Mouse (Mus musculus) large intestine, adult 2 months (tissue): ENCODE measurements at regions not wholly inside any gene's neighbourhood (a gene's known extent, or its start where the extent isn't known, plus 50 kb on each side); places are given as distances from the start of the nearest gene placed in this dataset.
"Not testable (repeated sequence)": the region's sequence is repeated elsewhere in the genome, so short reads cannot be mapped to it uniquely, and the experiment has no call there.

Source experiments
- DNase-seq: peaks from one replicate; pipeline ENCODE4 v3.0.0-alpha.2; 2012; ENCODE audit warnings: low read depth, low spot score
- WGBS: fragments of 180-500 bp; shearing (Covaris S2); methylation state at CpG from one replicate; pipeline ENCODE4 v1.1.7; 2018; 5-methylcytosine and 5-hydroxymethylcytosine counted together

- no peak for DNase-seq
Observed at GRCm38 (mm10) chr3:38261326-38262075, 223.1 kb downstream of the Ankrd50 start.

GRCm38 (mm10) chr3:38259223-38259622, 225.4 kb downstream of the Ankrd50 start:
- WGBS, result 90% methylated on average over 8 of the region's 8 CpGs
- not testable (repeated sequence) for DNase-seq

More at GRCm38 (mm10) chr3:38261326-38262075, 223.1 kb downstream of the Ankrd50 start:
- WGBS, result 84% methylated on average over 11 of the region's 11 CpGs

DNA sequence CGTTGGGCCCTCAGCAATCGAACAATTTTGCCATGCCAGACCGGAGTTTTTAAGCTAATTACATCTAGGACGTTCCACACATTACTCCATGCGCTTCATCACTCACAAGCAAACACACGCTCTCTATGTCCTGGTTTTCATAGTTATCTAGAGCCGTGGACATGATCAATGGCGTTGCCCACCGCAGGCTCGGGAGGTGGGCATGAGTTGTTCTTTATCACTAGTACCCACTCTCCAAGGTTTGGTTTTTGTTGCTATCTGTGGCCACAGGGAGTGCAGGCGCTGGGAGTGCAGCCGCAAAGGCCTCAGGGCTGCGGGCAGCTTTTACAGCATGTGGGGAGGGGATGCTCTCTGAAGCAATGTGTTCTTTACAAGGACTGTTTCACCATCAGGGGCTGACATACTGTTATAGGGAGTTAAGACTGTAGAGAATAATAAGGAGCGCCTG, 226.8 kb downstream of the Ankrd50 start:
- DNase-seq, result no peak
- 65% methylated on average over 14 of the region's 14 CpGs for WGBS

- 49% methylated on average over 14 of the region's 14 CpGs for WGBS
- no peak for DNase-seq
Observed at GRCm38 (mm10) chr3:38257076-38257842, 227.4 kb downstream of the Ankrd50 start.

GRCm38 (mm10) chr3:38255674-38256073, 229.0 kb downstream of the Ankrd50 start:
- DNase-seq, result peak; percentile 18
- WGBS, result 18% methylated on average over 2 of the region's 2 CpGs

GRCm38 (mm10) chr3:38254896-38255295, 229.7 kb downstream of the Ankrd50 start:
- WGBS, result 14% methylated on average over 2 of the region's 2 CpGs
- DNase-seq, result peak; percentile 10

DNA sequence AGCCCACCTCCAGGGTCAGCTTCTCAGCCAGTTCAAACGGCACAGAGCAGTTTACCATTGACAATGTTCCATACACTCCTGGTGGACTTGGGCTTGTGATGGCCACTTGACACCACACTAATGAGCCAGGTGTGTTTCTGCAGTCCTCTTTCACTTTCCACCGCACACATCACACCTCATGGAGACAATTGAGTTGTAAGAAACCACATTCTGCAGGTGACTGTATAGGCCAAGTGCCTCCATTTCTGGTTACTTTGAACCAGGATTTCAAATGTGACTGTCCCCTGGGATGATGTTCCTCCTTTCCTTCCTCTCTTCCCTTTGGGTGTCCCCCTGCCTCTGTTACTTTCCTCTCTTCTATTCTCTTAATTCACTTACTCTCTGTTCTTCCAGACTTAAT, 233.1 kb downstream of the Ankrd50 start:
- DNase-seq, result no peak
- WGBS, result 57% methylated on average over 2 of the region's 2 CpGs

- WGBS, result 53% methylated on average over 5 of the region's 5 CpGs
- DNase-seq, result no peak
Observed at GRCm38 (mm10) chr3:38250552-38250951, 234.1 kb downstream of the Ankrd50 start.

DNA sequence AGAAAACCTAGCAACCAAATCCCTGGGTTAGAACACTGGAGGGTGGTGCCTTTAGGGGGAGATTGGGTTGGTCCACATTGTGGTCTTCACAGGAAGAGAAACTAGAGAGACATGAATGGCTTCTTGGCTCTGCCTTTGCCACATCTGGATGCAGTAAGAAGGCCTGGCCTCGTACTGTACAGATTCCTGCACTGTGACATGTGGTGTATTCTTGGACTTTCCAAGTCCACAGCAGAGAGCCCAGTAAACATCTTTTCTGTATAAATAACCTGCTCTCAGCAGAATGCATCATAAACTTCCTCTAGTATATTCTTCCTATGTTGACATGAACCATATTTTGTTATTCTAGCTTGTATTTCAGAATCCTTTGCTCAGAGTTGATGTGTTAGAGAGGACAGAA, 235.7 kb downstream of the Ankrd50 start:
- 67% methylated on average over 1 of the region's 1 CpGs for WGBS
- no peak for DNase-seq

- whole genome bisulfite sequencing, result 9% methylated on average over 2 of the region's 2 CpGs
- DNase-seq, result no peak
Observed at GRCm38 (mm10) chr3:38246439-38246838, 238.2 kb downstream of the Ankrd50 start.

DNA sequence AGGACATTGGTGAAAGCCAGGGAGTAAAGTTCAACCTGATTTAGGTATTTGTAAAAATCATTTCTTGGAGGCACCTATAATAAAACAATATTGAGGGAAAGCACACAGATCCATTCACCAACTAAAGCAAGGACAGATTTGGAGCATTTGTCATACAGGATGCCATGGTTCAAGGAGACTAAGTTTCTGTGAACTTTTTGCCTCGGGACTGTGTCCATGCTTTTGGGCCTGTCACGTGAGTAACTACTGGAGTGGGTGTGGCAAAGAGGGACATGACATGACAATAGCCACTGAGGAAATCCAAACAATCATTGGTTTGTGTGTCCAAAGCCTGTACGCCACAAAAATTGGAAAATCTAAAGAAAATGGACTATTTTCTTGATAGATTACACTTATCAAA, 241.4 kb downstream of the Ankrd50 start:
- DNase-seq, result no peak
- 89% methylated on average over 3 of the region's 3 CpGs for WGBS

- DNase-seq, result no peak
- 68% methylated on average over 2 of the region's 2 CpGs for WGBS
Observed at GRCm38 (mm10) chr3:38237616-38238015, 247.0 kb downstream of the Ankrd50 start.

DNA sequence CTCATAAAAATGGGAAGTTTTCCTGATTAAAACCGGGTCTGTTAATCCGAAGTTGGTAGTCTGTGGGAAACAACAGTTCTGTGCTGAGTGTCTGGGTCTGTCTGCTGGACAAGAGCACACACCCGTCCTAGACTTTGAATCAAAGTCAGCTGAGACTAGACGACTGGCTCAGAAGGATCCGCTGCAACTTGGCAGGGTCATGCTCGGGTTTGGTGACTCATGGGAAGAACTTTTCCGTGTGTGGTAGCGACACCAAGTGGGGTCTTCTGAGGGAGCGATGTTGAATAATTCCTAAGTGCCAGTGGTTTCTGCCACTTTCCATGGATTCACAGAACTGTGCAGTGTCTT, 248.9 kb downstream of the Ankrd50 start:
- 63% methylated on average over 9 of the region's 9 CpGs for WGBS
- DNase-seq, result no peak

- no peak for DNase-seq
- WGBS, result 70% methylated on average over 18 of the region's 18 CpGs
Observed at GRCm38 (mm10) chr3:38235033-38235735, 249.5 kb downstream of the Ankrd50 start.

DNA sequence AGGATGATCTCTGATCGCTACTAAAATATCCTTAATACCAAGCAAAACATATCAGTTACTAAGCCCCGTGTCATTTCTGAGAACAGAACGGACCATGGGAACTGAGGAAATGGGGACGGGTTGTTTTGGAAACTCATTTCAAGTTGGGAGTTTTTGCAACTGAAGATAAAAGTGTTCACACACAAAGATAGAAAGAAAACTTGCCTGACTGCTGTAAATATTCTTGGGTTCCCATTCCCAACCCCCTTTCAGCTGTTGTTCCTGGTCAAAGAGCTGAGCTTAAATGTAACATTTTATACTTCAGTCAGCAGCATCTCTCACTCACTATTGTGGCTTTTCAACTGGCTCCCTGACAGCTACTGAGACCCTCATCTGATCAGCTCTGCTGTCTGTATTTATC, 250.1 kb downstream of the Ankrd50 start:
- no peak for DNase-seq
- 73% methylated on average over 4 of the region's 4 CpGs for WGBS

DNA sequence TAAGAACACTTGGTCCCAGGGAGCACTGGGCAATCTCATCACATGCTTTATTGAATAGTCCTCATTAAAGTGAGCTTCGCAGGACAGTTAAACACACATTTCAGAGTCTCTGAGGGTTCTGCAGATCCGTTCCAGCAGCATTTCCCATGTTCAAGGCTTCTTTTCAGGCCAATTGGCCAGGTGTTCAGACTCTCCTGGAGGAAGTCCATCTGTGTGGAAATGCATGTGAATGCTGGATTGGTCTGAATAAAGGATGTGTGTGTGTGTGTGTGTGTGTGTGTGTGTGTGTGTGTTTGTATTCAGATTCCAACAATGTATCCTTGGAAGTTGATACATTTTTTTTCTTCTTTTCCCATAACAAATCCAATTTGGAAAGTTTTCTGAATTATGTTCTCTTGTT, 250.6 kb downstream of the Ankrd50 start:
- 40% methylated on average over 2 of the region's 2 CpGs for WGBS
- DNase-seq, result no peak

DNA sequence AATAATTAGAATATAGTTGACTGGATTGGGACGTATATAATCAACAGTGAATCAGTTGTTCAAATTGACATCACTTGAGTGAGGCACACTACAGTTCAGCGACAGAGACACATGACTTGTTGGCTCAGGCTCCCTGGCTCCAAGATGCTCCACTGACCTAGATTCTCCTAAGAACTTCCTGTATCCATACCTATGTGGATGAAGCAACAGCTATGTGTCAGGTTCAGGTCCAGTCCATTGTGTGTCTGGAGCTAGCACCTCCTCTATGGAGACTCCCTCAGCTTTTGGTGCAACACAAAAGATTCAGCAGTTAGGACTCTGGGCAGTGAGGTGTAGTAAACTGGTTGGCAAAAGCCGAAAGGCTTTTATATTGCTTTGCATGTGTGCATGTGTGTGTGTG, 251.6 kb downstream of the Ankrd50 start:
- DNase-seq, result no peak
- 81% methylated on average over 3 of the region's 3 CpGs for WGBS

- WGBS, result 58% methylated on average over 15 of the region's 15 CpGs
- DNase-seq, result no peak
Observed at GRCm38 (mm10) chr3:38232111-38233076, 252.2 kb downstream of the Ankrd50 start.

DNA sequence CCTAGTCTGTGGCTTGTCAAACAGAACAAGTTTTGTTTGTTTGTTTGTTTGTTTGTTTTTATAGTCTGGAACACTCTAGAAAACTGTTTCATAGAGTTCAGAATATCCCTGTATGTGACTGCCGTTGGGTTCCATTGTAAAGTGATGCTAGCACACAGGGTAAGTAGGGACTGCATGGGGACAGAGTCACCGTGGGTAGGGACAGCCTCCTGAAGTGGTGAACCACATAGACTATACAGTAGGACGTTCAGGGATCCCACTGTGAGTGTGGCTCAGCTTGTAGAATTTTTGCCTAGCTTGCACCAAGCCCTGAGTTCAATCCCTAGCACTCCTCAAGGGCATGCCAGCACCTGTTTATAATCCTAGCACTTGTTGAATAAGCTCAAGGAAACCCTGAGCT, 253.1 kb downstream of the Ankrd50 start:
- WGBS, result 83% methylated on average over 3 of the region's 3 CpGs

More for the DNA sequence above, 253.1 kb downstream of the Ankrd50 start:
- DNase-seq, result no peak
